Mouse (Mus musculus): Measurements from ENCODE around the gene Lpxn. TPM values are rescaled to one million over a fixed set of nuclear protein-coding genes. Genes with fewer than 3 reads are reported as not detected.

The Lpxn gene
- 1.8 and 3.2 TPM in 2 replicates for polyA plus RNA-seq (2012; rRNA removed)

DNA sequence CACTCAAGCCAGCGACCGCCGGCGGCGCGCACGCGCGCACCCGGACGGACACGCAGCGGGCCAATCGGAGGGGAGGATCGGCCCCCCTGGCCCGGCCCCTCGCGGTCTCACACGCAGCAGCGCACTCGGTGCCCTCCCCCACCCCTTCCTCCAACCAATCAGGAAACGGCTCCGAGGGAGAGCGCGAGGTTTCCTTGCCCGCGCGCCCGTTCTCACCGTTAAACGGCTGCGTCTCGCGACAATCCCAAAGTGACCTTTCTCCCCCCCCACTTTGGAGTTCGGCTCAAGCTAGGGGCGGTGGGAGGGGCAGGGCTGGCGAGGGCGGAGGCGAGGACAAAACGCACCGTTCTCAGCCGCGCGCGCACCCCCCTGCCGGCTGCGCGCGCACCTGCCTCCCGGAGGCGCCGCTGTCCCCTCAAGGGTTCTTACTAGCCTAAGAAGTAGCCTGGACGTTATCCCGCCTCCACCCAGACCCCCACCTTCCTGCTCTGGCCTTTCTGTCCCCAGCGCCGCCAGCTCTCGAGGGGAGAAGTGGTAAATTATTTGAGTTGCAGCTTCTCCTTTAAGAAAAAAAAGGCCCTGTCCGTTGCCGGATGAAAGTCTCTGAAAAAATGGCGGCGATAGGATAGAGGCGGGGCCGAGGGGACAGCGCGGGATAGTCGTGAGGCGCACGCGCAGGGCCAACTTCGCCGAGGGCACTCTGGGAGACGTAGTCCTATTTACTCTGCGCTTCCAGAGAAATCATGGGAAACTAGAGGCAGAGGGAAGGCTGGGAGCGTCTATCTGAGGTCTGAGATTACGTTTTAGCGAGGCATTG is at the start of gene Lpxn, which contains the start of gene Zfp91:
Gene Lpxn (plus strand): TSS at position 683 of the 817 bp plus-strand sequence.
Gene Zfp91 (minus strand): TSS at position 616 of the 817 bp plus-strand sequence.
- TF ChIP-seq POLR2A (IDR thresholded peaks at IDR 0.05; ENCODE audit: low read depth, low read length), result peak; percentile 5
- TF ChIP-seq CTCF (conservative IDR thresholded peaks at IDR 0.05; ENCODE audit: insufficient read depth, insufficient read length, low read depth, low read length), result no peak
- no peaks in the 10 kb centered on the region for H3K36me3 ChIP-seq (ENCODE audit: control insufficient read depth, insufficient read depth, low read length)
- under 1% methylated on average over 76 of the region's 76 CpGs for WGBS
- peak; percentile 99 for DNase-seq
- no peaks in the 10 kb centered on the region for H3K4me1 ChIP-seq (ENCODE audit: control insufficient read depth, insufficient read depth, low read length)
- H3K27me3 ChIP-seq (replicated peaks; ENCODE audit: control insufficient read depth, insufficient read depth, low read length), result no peaks in the 10 kb centered on the region
- H3K27ac ChIP-seq (ENCODE audit: insufficient read depth, low read depth, low read length), result peak within 1 kb of the TSS; percentile 100
- peak within 1 kb of the TSS; percentile 95 for H3K4me3 ChIP-seq (ENCODE audit: insufficient read depth, low read depth, low read length)

DNA sequence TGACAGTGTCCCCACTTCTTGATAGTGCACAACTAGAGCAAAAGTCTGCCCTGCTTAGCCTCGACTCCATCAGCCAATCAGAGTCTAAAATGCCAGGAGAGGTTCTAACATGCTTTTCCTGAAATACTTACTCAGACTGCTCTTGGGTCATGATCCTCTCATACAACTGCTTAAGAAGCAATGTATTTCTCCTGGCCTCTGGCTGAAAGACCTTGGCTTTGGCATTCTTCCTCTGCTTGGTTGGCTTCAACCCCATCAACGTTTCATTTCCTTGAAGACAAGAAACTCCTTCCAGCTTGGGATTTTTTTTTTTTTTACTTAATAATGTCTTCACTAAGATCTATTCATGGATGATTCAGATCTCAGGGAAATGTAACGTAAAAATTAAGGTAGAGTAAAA is 39.7 kb upstream of the Lpxn start:
- TF ChIP-seq CTCF (conservative IDR thresholded peaks at IDR 0.05; ENCODE audit: insufficient read depth, insufficient read length, low read depth, low read length) (no peak), POLR2A (IDR thresholded peaks at IDR 0.05; ENCODE audit: low read depth, low read length) (no peak)

DNA sequence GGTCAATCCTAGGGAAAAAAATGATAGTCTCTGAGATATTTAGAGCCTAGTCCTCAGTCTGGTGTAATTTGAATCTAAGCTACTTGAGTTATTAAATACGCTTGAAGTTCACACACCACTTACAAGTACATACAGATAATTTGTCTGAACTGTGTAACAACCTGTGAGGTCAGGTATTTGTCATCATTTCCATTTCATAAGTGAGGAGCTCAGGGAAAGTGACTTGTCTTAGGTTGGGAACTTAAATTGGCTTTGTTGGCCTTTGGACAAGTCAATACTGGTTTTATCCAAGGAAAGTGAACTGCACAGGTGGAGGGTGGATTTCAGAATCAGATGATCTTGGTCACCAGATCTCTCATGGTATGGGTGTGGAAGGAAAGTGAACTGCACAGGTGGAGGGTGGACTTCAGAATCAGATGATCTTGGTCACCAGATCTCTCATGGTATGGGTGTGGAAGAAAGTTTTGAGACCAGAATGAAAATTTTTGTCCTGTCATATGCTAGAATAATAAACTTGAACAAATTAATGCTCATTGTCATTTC is 37.0 kb upstream of the Lpxn start:
- DNase-seq, result no peak
- WGBS, result 93% methylated on average over 1 of the region's 1 CpGs
- Histone ChIP-seq H3K4me3 (ENCODE audit: insufficient read depth, low read depth, low read length) (no peak overlapping the region), H3K4me1 (ENCODE audit: control insufficient read depth, insufficient read depth, low read length) (no peaks in the 10 kb centered on the region), H3K27me3 (replicated peaks; ENCODE audit: control insufficient read depth, insufficient read depth, low read length) (no peaks in the 10 kb centered on the region), H3K36me3 (ENCODE audit: control insufficient read depth, insufficient read depth, low read length) (no peaks in the 10 kb centered on the region), H3K27ac (ENCODE audit: insufficient read depth, low read depth, low read length) (no peak overlapping the region)
- no peak for TF ChIP-seq POLR2A (IDR thresholded peaks at IDR 0.05; ENCODE audit: low read depth, low read length)
- TF ChIP-seq CTCF (conservative IDR thresholded peaks at IDR 0.05; ENCODE audit: insufficient read depth, insufficient read length, low read depth, low read length), result no peak

More for the DNA sequence above, 39.7 kb upstream of the Lpxn start:
- Histone ChIP-seq H3K4me1 (ENCODE audit: control insufficient read depth, insufficient read depth, low read length) (no peaks in the 10 kb centered on the region), H3K27ac (ENCODE audit: insufficient read depth, low read depth, low read length) (no peak overlapping the region), H3K36me3 (ENCODE audit: control insufficient read depth, insufficient read depth, low read length) (no peaks in the 10 kb centered on the region), H3K4me3 (ENCODE audit: insufficient read depth, low read depth, low read length) (no peak overlapping the region), H3K27me3 (replicated peaks; ENCODE audit: control insufficient read depth, insufficient read depth, low read length) (no peaks in the 10 kb centered on the region)
- no peak for DNase-seq
- 77% methylated on average over 3 of the region's 3 CpGs for WGBS

DNA sequence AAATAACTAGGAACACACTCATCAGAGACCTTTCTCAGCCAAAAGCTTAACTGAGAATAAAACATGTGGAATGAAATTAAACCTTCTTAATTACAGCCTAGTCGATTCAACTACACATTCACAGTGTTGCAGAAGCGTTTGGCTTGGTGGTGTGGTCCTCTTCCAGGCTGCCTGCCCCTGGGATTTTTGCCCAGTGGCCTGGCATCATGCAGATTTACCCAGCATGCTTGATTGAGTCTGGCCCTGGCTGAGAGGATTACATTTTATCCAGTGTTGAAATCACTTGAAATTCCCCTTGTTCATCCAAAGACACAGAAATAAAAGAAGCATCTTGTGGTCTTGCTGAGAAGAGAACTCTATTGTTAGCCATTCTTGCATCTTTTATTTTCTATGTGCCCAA is 36.3 kb upstream of the Lpxn start:
- no peak for TF ChIP-seq CTCF (conservative IDR thresholded peaks at IDR 0.05; ENCODE audit: insufficient read depth, insufficient read length, low read depth, low read length)
- TF ChIP-seq POLR2A (IDR thresholded peaks at IDR 0.05; ENCODE audit: low read depth, low read length), result no peak
- H3K27me3 ChIP-seq (replicated peaks; ENCODE audit: control insufficient read depth, insufficient read depth, low read length), result no peaks in the 10 kb centered on the region
- 31% methylated on average over 2 of the region's 2 CpGs for WGBS
- H3K36me3 ChIP-seq (ENCODE audit: control insufficient read depth, insufficient read depth, low read length), result no peaks in the 10 kb centered on the region
- H3K4me1 ChIP-seq (ENCODE audit: control insufficient read depth, insufficient read depth, low read length), result no peaks in the 10 kb centered on the region
- H3K27ac ChIP-seq (ENCODE audit: insufficient read depth, low read depth, low read length), result no peak overlapping the region
- no peak overlapping the region for H3K4me3 ChIP-seq (ENCODE audit: insufficient read depth, low read depth, low read length)
- DNase-seq, result peak; percentile 77

DNA sequence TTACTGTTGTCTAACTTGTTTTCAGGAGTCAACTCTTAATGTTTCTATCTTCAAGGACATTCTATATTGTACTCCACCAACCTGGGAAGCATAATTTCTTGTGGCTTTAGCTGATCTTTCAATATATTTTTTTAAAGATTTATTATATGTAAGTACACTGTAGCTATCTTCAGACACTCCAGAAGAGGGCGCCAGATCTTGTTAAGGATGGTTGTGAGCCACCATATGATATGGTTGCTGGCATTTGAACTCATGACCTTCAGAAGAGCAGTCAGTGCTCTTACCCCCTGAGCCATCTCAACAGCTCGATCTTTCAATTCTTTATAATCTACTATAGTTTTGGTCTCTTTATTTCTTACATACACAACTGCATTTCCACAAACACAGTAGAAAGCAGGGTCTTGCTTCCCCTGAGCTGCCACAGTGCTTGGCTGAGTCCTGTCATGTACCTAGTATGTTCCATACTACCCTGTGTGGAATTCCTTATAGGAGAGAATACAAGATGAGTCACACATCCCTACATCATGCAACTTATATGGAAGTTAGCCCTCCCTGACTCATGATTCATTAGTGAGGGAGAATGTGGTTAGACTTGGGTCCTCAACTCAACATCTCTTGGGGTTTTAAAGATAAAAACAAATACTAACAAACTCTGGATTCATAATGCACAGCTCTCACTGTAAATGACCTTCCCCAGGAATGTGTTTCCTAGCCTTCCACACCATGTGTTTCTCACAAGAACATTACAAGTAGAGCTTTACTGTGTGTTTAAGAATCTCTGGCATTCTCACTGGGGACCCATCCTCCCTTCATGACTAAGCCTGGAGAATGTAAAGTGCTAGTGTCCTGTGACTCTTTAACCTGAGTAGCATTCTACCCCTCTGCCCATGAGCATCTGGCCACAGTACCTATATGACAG is 33.5 kb upstream of the Lpxn start:
- no peaks in the 10 kb centered on the region for H3K27me3 ChIP-seq (replicated peaks; ENCODE audit: control insufficient read depth, insufficient read depth, low read length)
- peak; percentile 21 for DNase-seq

DNA sequence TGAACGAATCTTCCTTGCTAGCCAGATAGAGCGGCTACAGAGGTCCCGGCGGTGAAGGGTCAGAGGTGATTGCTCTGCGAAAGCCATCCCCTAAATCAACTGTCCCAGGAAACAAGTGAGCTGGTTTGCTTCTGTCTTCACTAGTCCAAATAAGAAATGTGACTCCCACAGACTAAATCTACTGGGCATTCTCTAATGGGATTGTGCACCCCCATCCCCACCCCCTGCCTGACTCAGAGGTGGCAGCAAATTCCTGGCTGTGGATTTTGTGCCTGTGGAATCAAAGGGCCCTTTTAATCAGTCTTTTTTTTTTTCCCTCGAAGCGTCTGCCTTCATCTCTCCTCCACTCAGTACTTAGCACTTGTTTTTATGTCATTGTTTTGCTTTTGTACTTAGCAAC is 30.7 kb upstream of the Lpxn start, which contains the start of gene Cntf:
Gene Cntf (minus strand): TSS at position 325 of the 400 bp plus-strand sequence.
- no peak for DNase-seq
- Histone ChIP-seq H3K4me1 (ENCODE audit: control insufficient read depth, insufficient read depth, low read length) (no peaks in the 10 kb centered on the region), H3K4me3 (ENCODE audit: insufficient read depth, low read depth, low read length) (no peak within 1 kb of the TSS), H3K36me3 (ENCODE audit: control insufficient read depth, insufficient read depth, low read length) (peaks cover 8% of the 10 kb centered on the region), H3K27ac (ENCODE audit: insufficient read depth, low read depth, low read length) (no peak within 1 kb of the TSS), H3K27me3 (replicated peaks; ENCODE audit: control insufficient read depth, insufficient read depth, low read length) (no peaks in the 10 kb centered on the region)
- WGBS, result 39% methylated on average over 7 of the region's 7 CpGs
- TF ChIP-seq CTCF (conservative IDR thresholded peaks at IDR 0.05; ENCODE audit: insufficient read depth, insufficient read length, low read depth, low read length) (no peak), POLR2A (IDR thresholded peaks at IDR 0.05; ENCODE audit: low read depth, low read length) (no peak)

More for the DNA sequence above, 33.5 kb upstream of the Lpxn start:
- 67% methylated on average over 2 of the region's 2 CpGs for WGBS
- H3K4me3 ChIP-seq (ENCODE audit: insufficient read depth, low read depth, low read length), result no peak overlapping the region
- H3K4me1 ChIP-seq (ENCODE audit: control insufficient read depth, insufficient read depth, low read length), result no peaks in the 10 kb centered on the region
- TF ChIP-seq CTCF (conservative IDR thresholded peaks at IDR 0.05; ENCODE audit: insufficient read depth, insufficient read length, low read depth, low read length), result no peak
- TF ChIP-seq POLR2A (IDR thresholded peaks at IDR 0.05; ENCODE audit: low read depth, low read length), result no peak
- no peak overlapping the region for H3K27ac ChIP-seq (ENCODE audit: insufficient read depth, low read depth, low read length)
- 0 out of 2 replicates have a peak, but pooled peaks cover 1% of the 10 kb centered on the region for H3K36me3 ChIP-seq (ENCODE audit: control insufficient read depth, insufficient read depth, low read length)

All from kidney, adult 2 months (tissue).